Mouse (Mus musculus) MEL (cell line): ENCODE results near the gene Spata9. TPM values are rescaled to one million over a fixed set of nuclear protein-coding genes. Genes with fewer than 3 reads are reported as not detected.
"Not testable (repeated sequence)": the region's sequence is repeated elsewhere in the genome, so short reads cannot be mapped to it uniquely, and the experiment has no call there.

Source experiments
- DNase-seq: peaks from one replicate; pipeline ENCODE4 v3.0.0; 2011; ENCODE audit warnings: low read depth, low spot score
- H3K27ac ChIP-seq: 2 replicates; pipeline ENCODE4 v1.5.1; 2012; ENCODE audit warnings: low read depth, mild to moderate bottlenecking, control low read depth, low read length, moderate library complexity; ENCODE audit not compliant: control insufficient read depth
- H3K27me3 ChIP-seq, 2 experiments: fragments of 150-350 bp in 1 of 2; sonication (generic) in 1 of 2; 2 replicates each; pipeline ENCODE4 v1.6.1; 2012; ENCODE audit warnings: low read length in 2 of 2, mild to moderate bottlenecking in 2 of 2, improper control_type of control experiment in 1 of 2, moderate library complexity in 1 of 2; ENCODE audit not compliant: insufficient read depth in 2 of 2, control insufficient read depth in 1 of 2
- H3K36me3 ChIP-seq, 2 experiments: 2 replicates each; pipeline ENCODE4 v1.6.1; 2012 to 2014; ENCODE audit warnings: low read length in 2 of 2, improper control_type of control experiment in 1 of 2, inconsistent platforms in 1 of 2, mild to moderate bottlenecking in 1 of 2; ENCODE audit not compliant: insufficient read depth in 2 of 2, control insufficient read depth in 1 of 2
- H3K4me1 ChIP-seq, 2 experiments: fragments of 150-350 bp in 1 of 2; sonication (generic) in 1 of 2; 2 replicates each; pipeline ENCODE4 v1.6.1; 2012; ENCODE audit warnings: low read length in 2 of 2, improper control_type of control experiment in 1 of 2, mild to moderate bottlenecking in 1 of 2; ENCODE audit not compliant: insufficient read depth in 2 of 2, control insufficient read depth in 1 of 2
- H3K4me3 ChIP-seq, 2 experiments: fragments of 150-350 bp in 1 of 2; sonication (generic) in 1 of 2; 2 replicates each; pipeline ENCODE4 v1.5.1; 2012; ENCODE audit warnings: low read depth in 2 of 2, low read length in 2 of 2, mild to moderate bottlenecking in 2 of 2, moderate library complexity in 2 of 2, control low read depth in 1 of 2, improper control_type of control experiment in 1 of 2; ENCODE audit not compliant: control insufficient read depth in 1 of 2, insufficient read depth in 1 of 2
- H3K79me2 ChIP-seq: 2 replicates; pipeline ENCODE4 v1.6.1; 2012; ENCODE audit warnings: mild to moderate bottlenecking, low read length, moderate library complexity; ENCODE audit not compliant: control insufficient read depth, poor library complexity, insufficient read depth
- H3K9ac ChIP-seq: 2 replicates; pipeline ENCODE4 v1.6.1; 2012; ENCODE audit warnings: low read depth, mild to moderate bottlenecking, control low read depth, low read length, moderate library complexity; ENCODE audit not compliant: control insufficient read depth, poor library complexity, severe bottlenecking
- H3K9me3 ChIP-seq: fragments of 150-350 bp; sonication (generic); replicated peaks from 2 replicates; pipeline ENCODE4 v1.6.1; 2012; ENCODE audit warnings: mild to moderate bottlenecking, low read length, improper control_type of control experiment, moderate library complexity; ENCODE audit not compliant: insufficient read depth
- CHD1 ChIP-seq: IDR thresholded peaks from 2 replicates; pipeline ENCODE4 v1.6.1; 2012; ENCODE audit warnings: low read depth, mild to moderate bottlenecking, inconsistent platforms, low read length, improper control_type of control experiment
- CHD2 ChIP-seq: IDR thresholded peaks from 2 replicates; pipeline ENCODE4 v1.6.1; 2011; ENCODE audit warnings: low read length, improper control_type of control experiment
- ELF1 ChIP-seq: IDR thresholded peaks from 2 replicates; pipeline ENCODE4 v1.6.1; 2014; ENCODE audit warnings: low read depth, mild to moderate bottlenecking, inconsistent platforms, low read length, improper control_type of control experiment, moderate library complexity
- GABPA ChIP-seq: IDR thresholded peaks from 2 replicates; pipeline ENCODE4 v1.6.1; 2012; ENCODE audit warnings: low read depth, mild to moderate bottlenecking, inconsistent platforms, low read length, improper control_type of control experiment, moderate library complexity
- HCFC1 ChIP-seq: IDR thresholded peaks from 2 replicates; pipeline ENCODE4 v1.6.1; 2012; ENCODE audit warnings: low read depth, mild to moderate bottlenecking, inconsistent platforms, low read length, improper control_type of control experiment, moderate library complexity
- MAZ ChIP-seq: IDR thresholded peaks from 2 replicates; pipeline ENCODE4 v1.6.1; 2012; ENCODE audit warnings: low read depth, mild to moderate bottlenecking, inconsistent platforms, low read length, improper control_type of control experiment
- MXI1 ChIP-seq: IDR thresholded peaks from 2 replicates; pipeline ENCODE4 v1.6.1; 2011; ENCODE audit warnings: mild to moderate bottlenecking, low read depth, low read length, improper control_type of control experiment
- MYC ChIP-seq: IDR thresholded peaks from 2 replicates; pipeline ENCODE4 v1.6.1; 2011; ENCODE audit warnings: low read depth, mild to moderate bottlenecking, low read length, improper control_type of control experiment, moderate library complexity
- NRF1 ChIP-seq: IDR thresholded peaks from 2 replicates; pipeline ENCODE4 v1.6.1; 2014; ENCODE audit warnings: low read depth, mild to moderate bottlenecking, inconsistent platforms, low read length, improper control_type of control experiment, moderate library complexity; ENCODE audit not compliant: poor library complexity, insufficient read depth, severe bottlenecking
- POLR2A ChIP-seq, 2 experiments: IDR thresholded peaks; 2 replicates each; pipeline ENCODE4 v1.6.1; 2011 to 2012; ENCODE audit warnings: low read length in 2 of 2, mild to moderate bottlenecking in 2 of 2, control low read depth in 1 of 2, improper control_type of control experiment in 1 of 2, low read depth in 1 of 2, moderate library complexity in 1 of 2; ENCODE audit not compliant: control insufficient read depth in 1 of 2, insufficient read depth in 1 of 2, poor library complexity in 1 of 2
- POLR2AphosphoS2 ChIP-seq: IDR thresholded peaks from 2 replicates; pipeline ENCODE4 v1.6.1; 2011; ENCODE audit warnings: low read length, improper control_type of control experiment
- RAD21 ChIP-seq: IDR thresholded peaks from 2 replicates; pipeline ENCODE4 v1.6.1; 2011; ENCODE audit warnings: mild to moderate bottlenecking, low read depth, low read length, improper control_type of control experiment
- RCOR1 ChIP-seq: IDR thresholded peaks from 2 replicates; pipeline ENCODE4 v1.6.1; 2012; ENCODE audit warnings: low read depth, mild to moderate bottlenecking, inconsistent platforms, low read length, improper control_type of control experiment
- SIN3A ChIP-seq: IDR thresholded peaks from 2 replicates; pipeline ENCODE4 v1.6.1; 2012; ENCODE audit warnings: low read length, improper control_type of control experiment, inconsistent platforms
- SMC3 ChIP-seq: IDR thresholded peaks from 2 replicates; pipeline ENCODE4 v1.6.1; 2011; ENCODE audit warnings: low read depth, low read length, improper control_type of control experiment
- USF1 ChIP-seq: IDR thresholded peaks from 2 replicates; pipeline ENCODE4 v1.6.1; 2014; ENCODE audit warnings: low read depth, mild to moderate bottlenecking, inconsistent platforms, low read length, improper control_type of control experiment, moderate library complexity
- ZC3H11A ChIP-seq: IDR thresholded peaks from 2 replicates; pipeline ENCODE4 v1.6.1; 2012; ENCODE audit warnings: low read depth, mild to moderate bottlenecking, inconsistent platforms, low read length, improper control_type of control experiment
- polyA plus RNA-seq, 2 experiments: library from polyadenylated mRNA; stranded (reverse) in 1 of 2; unstranded in 1 of 2; fragments of >175 nt in 1 of 2; fragments of >200 nt in 1 of 2; gene quantifications; 2 replicates each; pipeline versions ENCODE4 v1.2.1 to v1.2.4; 2012; ENCODE audit warnings: low replicate concordance in 2 of 2, low read depth in 1 of 2; ENCODE audit not compliant: insufficient read length in 2 of 2, insufficient read depth in 1 of 2, missing spikeins in 1 of 2
- total RNA-seq: library from RNA; depleted of rRNA; stranded (reverse); fragments of 300-350 nt; gene quantifications from 2 replicates; pipeline ENCODE4 v1.2.3, GENCODE M21; 2012; rRNA removed

Gene Spata9
- total RNA-seq = not detected in 2 replicates
- under 1 TPM in 1 of 2 experiments, not detected in 1; 0.78 TPM for polyA plus RNA-seq

GRCm38 (mm10) chr13:75966850-75967249 lies at the start of gene Spata9:
Gene Spata9, plus strand, starts transcription at chr13:75967150.
- H3K36me3 ChIP-seq = no peaks in the 10 kb centered on the region
- no peak within 1 kb of the TSS for H3K4me3 ChIP-seq
- DNase-seq = no peak
- H3K27ac ChIP-seq = no peak within 1 kb of the TSS
- H3K9ac ChIP-seq = no peak within 1 kb of the TSS
- H3K79me2 ChIP-seq = no peaks in the 10 kb centered on the region
- no peaks in the 10 kb centered on the region for H3K9me3 ChIP-seq
- TF ChIP-seq USF1 (no peak), GABPA (no peak), MXI1 (no peak), POLR2AphosphoS2 (no peak), SMC3 (no peak), ZC3H11A (no peak), CHD1 (no peak), RAD21 (no peak)
- H3K4me1 ChIP-seq = no peaks in the 10 kb centered on the region
- H3K27me3 ChIP-seq = no peaks in the 10 kb centered on the region

GRCm38 (mm10) chr13:75927951-75928350 lies 39.0 kb upstream of the Spata9 start:
- H3K4me3 ChIP-seq = no peak overlapping the region
- no peak overlapping the region for H3K9ac ChIP-seq
- H3K27ac ChIP-seq = no peak overlapping the region
- no peaks in the 10 kb centered on the region for H3K4me1 ChIP-seq
- H3K36me3 ChIP-seq = no peaks in the 10 kb centered on the region
- TF ChIP-seq SIN3A = no peak
- no peak for TF ChIP-seq POLR2A (IDR thresholded peaks at IDR 0.05; ENCODE audit: control insufficient read depth in 1 of 2, insufficient read depth in 1 of 2, low read depth in 1 of 2, low read length in 2 of 2, poor library complexity in 1 of 2)
- no peak for TF ChIP-seq MAZ
- TF ChIP-seq RCOR1 = no peak
- TF ChIP-seq ELF1 = no peak
- no peak for TF ChIP-seq CHD1
- no peak for TF ChIP-seq CHD2
- no peak for TF ChIP-seq NRF1
- TF ChIP-seq SMC3 = no peak
- TF ChIP-seq HCFC1 = no peak
- no peak for TF ChIP-seq POLR2AphosphoS2
- TF ChIP-seq MYC = no peak
- DNase-seq = no peak
- H3K79me2 ChIP-seq = no peaks in the 10 kb centered on the region
- H3K9me3 ChIP-seq = no peaks in the 10 kb centered on the region
- no peaks in the 10 kb centered on the region for H3K27me3 ChIP-seq

GRCm38 (mm10) chr13:75929071-75929470 lies 37.9 kb upstream of the Spata9 start:
- not testable (repeated sequence) for H3K27me3 ChIP-seq, H3K9ac ChIP-seq, H3K27ac ChIP-seq, DNase-seq, H3K9me3 ChIP-seq, H3K36me3 ChIP-seq, H3K79me2 ChIP-seq, H3K4me3 ChIP-seq, H3K4me1 ChIP-seq
